Mouse (Mus musculus) stomach, embryonic 14.5 days (tissue): ENCODE data around the gene Olfr599. TPM values are rescaled to one million over a fixed set of nuclear protein-coding genes. Genes with fewer than 3 reads are reported as not detected.

Experiments used
- polyA plus RNA-seq: library from polyadenylated mRNA; unstranded; fragments of >200 nt; fragmentation: Nextera tagmentation; extraction: Ambion mirVana; gene quantifications from 2 replicates; pipeline ENCODE4 v1.2.1, GENCODE M21; 2014

Olfr599 gene
- polyA plus RNA-seq, 1 experiment from 2014 or later: not detected

Other genes starting within 250 kb of the Olfr599 start
- not detected in 2 replicates for gene Olfr585, start 238.2 kb upstream of the Olfr599 start, polyA plus RNA-seq
- not detected in 2 replicates for gene Olfr586, start 210.3 kb upstream of the Olfr599 start, polyA plus RNA-seq
- not detected in 2 replicates for gene Olfr588-ps1, start 195.0 kb upstream of the Olfr599 start, polyA plus RNA-seq
- not detected in 2 replicates for gene Olfr589, start 179.6 kb upstream of the Olfr599 start, polyA plus RNA-seq
- gene Olfr591, start 157.6 kb upstream of the Olfr599 start, polyA plus RNA-seq: not detected in 2 replicates
- gene Olfr592, start 151.1 kb upstream of the Olfr599 start, polyA plus RNA-seq: not detected in 2 replicates
- gene Olfr593, start 124.1 kb upstream of the Olfr599 start, polyA plus RNA-seq: not detected in 2 replicates
- gene Olfr594, start 118.9 kb upstream of the Olfr599 start, polyA plus RNA-seq: not detected in 2 replicates
- gene Usp17ld, start 83.4 kb upstream of the Olfr599 start, polyA plus RNA-seq: not detected in 2 replicates
- not detected in 2 replicates for gene Olfr596, start 30.3 kb upstream of the Olfr599 start, polyA plus RNA-seq
- gene Olfr597, start 19.6 kb upstream of the Olfr599 start, polyA plus RNA-seq: not detected in 2 replicates
- not detected in 2 replicates for gene Olfr598, start 12.3 kb upstream of the Olfr599 start, polyA plus RNA-seq
- gene Olfr600, start 13.8 kb downstream of the Olfr599 start, polyA plus RNA-seq: not detected in 2 replicates
- not detected in 2 replicates for gene Olfr601, start 26.7 kb downstream of the Olfr599 start, polyA plus RNA-seq
- not detected in 2 replicates for gene Olfr603, start 50.3 kb downstream of the Olfr599 start, polyA plus RNA-seq
- not detected in 2 replicates for gene Usp17lc, start 79.2 kb downstream of the Olfr599 start, polyA plus RNA-seq
- gene Olfr605, start 109.5 kb downstream of the Olfr599 start, polyA plus RNA-seq: not detected in 2 replicates
- not detected in 2 replicates for gene Olfr606, start 113.1 kb downstream of the Olfr599 start, polyA plus RNA-seq
- not detected in 2 replicates for gene Olfr607, start 128.2 kb downstream of the Olfr599 start, polyA plus RNA-seq
- not detected in 2 replicates for gene Olfr608, start 134.0 kb downstream of the Olfr599 start, polyA plus RNA-seq
- gene Olfr609, start 162.1 kb downstream of the Olfr599 start, polyA plus RNA-seq: not detected in 2 replicates
- not detected in 2 replicates for gene Olfr610, start 176.2 kb downstream of the Olfr599 start, polyA plus RNA-seq
- gene Olfr611, start 184.9 kb downstream of the Olfr599 start, polyA plus RNA-seq: not detected in 2 replicates
- not detected in 2 replicates for gene Olfr612, start 206.8 kb downstream of the Olfr599 start, polyA plus RNA-seq
- not detected in 2 replicates for gene Olfr613, start 212.2 kb downstream of the Olfr599 start, polyA plus RNA-seq
- not detected in 2 replicates for gene Olfr615, start 220.2 kb downstream of the Olfr599 start, polyA plus RNA-seq
- not detected in 2 replicates for gene Olfr616, start 233.2 kb downstream of the Olfr599 start, polyA plus RNA-seq
- gene Olfr617, start 237.1 kb downstream of the Olfr599 start, polyA plus RNA-seq: not detected in 2 replicates